25 mouse cellular contexts compared by ENCODE assay signal in genomic region chr3:147537584-147537983, GRCm38 (mm10).
DNase-seq lines count a peak whose midpoint lies in the region; ATAC-seq lines count a peak whose summit lies in the region.
"Had no signal": no experiment of that assay in that cellular context is flagged by ENCODE, and none has a peak within 500 bp of the region (broad histone marks: within the 10 kb centered on the region; RNA-seq: fewer than 3 reads in every experiment).

No protein-coding gene starts in this region.

- no peaks in the 10 kb centered on the region for H3K4me1 ChIP-seq in heart, embryonic 12.5 days (replicated peaks)
- H3K4me1 ChIP-seq: embryonic facial prominence, embryonic 12.5 days; embryonic facial prominence, embryonic 15.5 days; heart, embryonic 10.5 days; hindbrain, embryonic 13.5 days; intestine, embryonic 15.5 days had no signal

- H3K9ac ChIP-seq in heart, embryonic 12.5 days, result no peak overlapping the region
- H3K9ac ChIP-seq: embryonic facial prominence, embryonic 12.5 days; embryonic facial prominence, embryonic 15.5 days; forebrain, postnatal 0 days; hindbrain, embryonic 13.5 days; intestine, embryonic 15.5 days had no signal

- ATAC-seq in heart, embryonic 12.5 days (ENCODE audit: insufficient number of reproducible peaks, low FRiP score), result no peak
- ATAC-seq: activated CD4-positive, CD25-positive, alpha-beta regulatory T cell, adult 4 months; CD4-positive, CD25-positive, alpha-beta regulatory T cell, adult 4 months; forebrain, embryonic 14.5 days; forebrain, postnatal 0 days; hindbrain, embryonic 16.5 days; intestine, embryonic 15.5 days had no signal

- H3K27me3 ChIP-seq in heart, embryonic 12.5 days (replicated peaks), result no peaks in the 10 kb centered on the region
- H3K27me3 ChIP-seq: embryonic facial prominence, embryonic 12.5 days; embryonic facial prominence, embryonic 15.5 days; hindbrain, embryonic 13.5 days; intestine, embryonic 15.5 days had no signal

- no peaks in the 10 kb centered on the region for H3K36me3 ChIP-seq in heart, embryonic 12.5 days
- H3K36me3 ChIP-seq: embryonic facial prominence, embryonic 12.5 days; embryonic facial prominence, embryonic 15.5 days; heart, embryonic 10.5 days; hindbrain, embryonic 13.5 days; intestine, embryonic 15.5 days had no signal

- DNase-seq in left cerebral cortex, postnatal 25 days (ENCODE audit: low spot score in 2 of 2), result peak; percentile 1 to 59
- no peak for DNase-seq in left cerebral cortex, postnatal 4 days
- peak; percentile 43 for DNase-seq in 3T3-L1 (ENCODE audit: low read depth, low spot score)
- peak; percentile 16 for DNase-seq in adipocyte (ENCODE audit: low spot score)
- DNase-seq in yolk sac, embryonic 10.5 days (ENCODE audit: low spot score), result no peak
- DNase-seq: adrenal gland, postnatal 10 days; adrenal gland, postnatal 36 days; cerebellum, adult 11 months; cerebellum, adult 2 months; cerebellum, adult 9-11 months; cerebellum, postnatal 25 days; forebrain, postnatal 0 days; gastrocnemius, postnatal 10 days; gastrocnemius, postnatal 36 days; heart, adult 2 months had no signal

- no peak overlapping the region for H3K4me2 ChIP-seq in heart, embryonic 12.5 days
- H3K4me2 ChIP-seq: embryonic facial prominence, embryonic 12.5 days; embryonic facial prominence, embryonic 15.5 days; hindbrain, embryonic 13.5 days; intestine, embryonic 15.5 days had no signal

- H3K4me3 ChIP-seq in heart, embryonic 12.5 days, result no peak overlapping the region
- H3K4me3 ChIP-seq: embryonic facial prominence, embryonic 12.5 days; embryonic facial prominence, embryonic 15.5 days; heart, adult 2 months; heart, embryonic 10.5 days; hindbrain, embryonic 13.5 days; intestine, embryonic 15.5 days had no signal

- no peak overlapping the region for H3K27ac ChIP-seq in heart, embryonic 12.5 days (ENCODE audit: poor library complexity, severe bottlenecking)
- H3K27ac ChIP-seq: embryonic facial prominence, embryonic 12.5 days; embryonic facial prominence, embryonic 15.5 days; heart, adult 2 months; heart, embryonic 10.5 days; hindbrain, embryonic 13.5 days; intestine, embryonic 15.5 days had no signal

- intact Hi-C loops in left cerebral cortex, postnatal 25 days (cut with DNase I), result no loop called here
- intact Hi-C loops in left cerebral cortex, postnatal 4 days (cut with DNase I), result no loop called here

- H3K9me3 ChIP-seq in heart, embryonic 12.5 days (replicated peaks), result no peaks in the 10 kb centered on the region
- H3K9me3 ChIP-seq: embryonic facial prominence, embryonic 12.5 days; embryonic facial prominence, embryonic 15.5 days; heart, embryonic 10.5 days; hindbrain, embryonic 13.5 days; intestine, embryonic 15.5 days had no signal

Comparison
In these comparisons a context has a peak if more than half of its experiments do, and no peak if none do; other contexts are left out.
1. DNase-seq: peak in left cerebral cortex, postnatal 25 days (2 of 2), 3T3-L1 (single experiment) and adipocyte (single experiment); none in left cerebral cortex, postnatal 4 days (single experiment) and yolk sac, embryonic 10.5 days (single experiment).